Mouse (Mus musculus) forebrain, postnatal 0 days (tissue): Measurements from ENCODE around the gene Lsamp. TPM values are rescaled to one million over a fixed set of nuclear protein-coding genes. Genes with fewer than 3 reads are reported as not detected.

Experiments
- ATAC-seq: fragments of 200-750 bp; cut with Nextera tagmentation; 2 replicates; pipeline ENCODE4 v1.8.0; 2017; ENCODE audit warnings: mild to moderate bottlenecking, moderate library complexity
- DNase-seq: peaks from one replicate; pipeline ENCODE4 v3.0.0-alpha.2; 2015
- H3K27ac ChIP-seq: fragments of 300-500 bp; sonication (generic); 2 replicates; pipeline ENCODE4 v1.5.1; 2014; ENCODE audit warnings: low read depth, mild to moderate bottlenecking, antibody characterized with exemption, low read length, moderate library complexity, mixed read lengths
- H3K27me3 ChIP-seq: fragments of 300-500 bp; sonication (generic); 2 replicates; pipeline ENCODE4 v1.6.1; 2014; ENCODE audit warnings: mild to moderate bottlenecking, low read length, mixed read lengths; ENCODE audit not compliant: insufficient read depth
- H3K36me3 ChIP-seq: fragments of 300-500 bp; sonication (generic); 2 replicates; pipeline ENCODE4 v1.6.1; 2014; ENCODE audit warnings: mild to moderate bottlenecking, moderate library complexity; ENCODE audit not compliant: insufficient read depth
- H3K4me1 ChIP-seq: fragments of 300-500 bp; sonication (generic); 2 replicates; pipeline ENCODE4 v1.6.1; 2014; ENCODE audit warnings: antibody characterized with exemption; ENCODE audit not compliant: insufficient read depth
- H3K4me2 ChIP-seq: fragments of 300-500 bp; sonication (generic); 2 replicates; pipeline ENCODE4 v1.6.1; 2014; ENCODE audit warnings: low read depth, mild to moderate bottlenecking, moderate library complexity
- H3K4me3 ChIP-seq: fragments of 300-500 bp; sonication (generic); 2 replicates; pipeline ENCODE4 v1.5.1; 2014; ENCODE audit warnings: low read depth, low read length, mixed read lengths
- H3K9ac ChIP-seq: fragments of 300-500 bp; sonication (generic); 2 replicates; pipeline ENCODE4 v1.6.1; 2014; ENCODE audit warnings: mild to moderate bottlenecking
- H3K9me3 ChIP-seq: fragments of 300-500 bp; sonication (generic); 2 replicates; pipeline ENCODE4 v1.6.1; 2016; ENCODE audit warnings: low read length
- CTCF ChIP-seq: sonication (generic); IDR thresholded peaks from 2 replicates; pipeline ENCODE4 v1.5.1; 2016; ENCODE audit warnings: antibody characterized with exemption, control low read depth, low read depth
- WGBS: fragments of 180-500 bp; shearing (Covaris S2); extraction: QIAGEN DNeasy Blood & Tissue Kit; methylation state at CpG from one replicate; pipeline ENCODE4 v1.1.7; 2014; 5-methylcytosine and 5-hydroxymethylcytosine counted together
- polyA plus RNA-seq: library from polyadenylated mRNA; unstranded; fragments of >200 nt; fragmentation: Nextera tagmentation; extraction: Ambion mirVana; gene quantifications from 2 replicates; pipeline ENCODE4 v1.2.1, GENCODE M21; 2015
- total RNA-seq: library from RNA; depleted of rRNA; stranded (reverse); fragments of >200 nt; gene quantifications from 2 replicates; pipeline ENCODE4 v1.2.3, GENCODE M21; 2014

The Lsamp gene
- total and polyA plus RNA-seq, 2 experiments from 2014 or later = 74.0 to 157 TPM

DNA sequence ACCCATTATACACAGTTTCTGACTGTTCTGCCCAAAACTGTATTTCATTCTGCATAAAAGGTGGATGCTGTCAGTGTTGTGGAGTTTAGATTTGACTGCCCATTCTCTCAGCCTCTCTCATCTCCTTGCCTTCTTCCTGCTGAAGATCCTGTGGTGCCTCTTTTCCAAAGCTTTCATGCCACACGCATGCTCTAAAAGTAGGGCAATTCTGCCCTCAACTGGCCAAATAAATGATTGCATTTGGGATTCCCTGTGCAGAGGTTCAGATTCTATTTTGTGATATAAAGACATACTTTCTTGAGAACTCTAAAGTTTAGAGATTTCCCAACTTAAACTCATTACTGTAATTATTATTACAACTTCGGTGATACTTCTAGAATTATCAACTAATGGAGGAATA, 1260.5 kb downstream of the Lsamp start:
- Histone ChIP-seq H3K9ac (no peak overlapping the region), H3K36me3 (no peaks in the 10 kb centered on the region), H3K27ac (no peak overlapping the region), H3K9me3 (no peaks in the 10 kb centered on the region), H3K4me3 (no peak overlapping the region), H3K27me3 (no peaks in the 10 kb centered on the region), H3K4me1 (no peaks in the 10 kb centered on the region), H3K4me2 (no peak overlapping the region)
- WGBS = 6% methylated on average over 2 of the region's 2 CpGs
- peak; percentile 86 for TF ChIP-seq CTCF
- DNase-seq = peak; percentile 91
- ATAC-seq = peak; percentile 88

DNA sequence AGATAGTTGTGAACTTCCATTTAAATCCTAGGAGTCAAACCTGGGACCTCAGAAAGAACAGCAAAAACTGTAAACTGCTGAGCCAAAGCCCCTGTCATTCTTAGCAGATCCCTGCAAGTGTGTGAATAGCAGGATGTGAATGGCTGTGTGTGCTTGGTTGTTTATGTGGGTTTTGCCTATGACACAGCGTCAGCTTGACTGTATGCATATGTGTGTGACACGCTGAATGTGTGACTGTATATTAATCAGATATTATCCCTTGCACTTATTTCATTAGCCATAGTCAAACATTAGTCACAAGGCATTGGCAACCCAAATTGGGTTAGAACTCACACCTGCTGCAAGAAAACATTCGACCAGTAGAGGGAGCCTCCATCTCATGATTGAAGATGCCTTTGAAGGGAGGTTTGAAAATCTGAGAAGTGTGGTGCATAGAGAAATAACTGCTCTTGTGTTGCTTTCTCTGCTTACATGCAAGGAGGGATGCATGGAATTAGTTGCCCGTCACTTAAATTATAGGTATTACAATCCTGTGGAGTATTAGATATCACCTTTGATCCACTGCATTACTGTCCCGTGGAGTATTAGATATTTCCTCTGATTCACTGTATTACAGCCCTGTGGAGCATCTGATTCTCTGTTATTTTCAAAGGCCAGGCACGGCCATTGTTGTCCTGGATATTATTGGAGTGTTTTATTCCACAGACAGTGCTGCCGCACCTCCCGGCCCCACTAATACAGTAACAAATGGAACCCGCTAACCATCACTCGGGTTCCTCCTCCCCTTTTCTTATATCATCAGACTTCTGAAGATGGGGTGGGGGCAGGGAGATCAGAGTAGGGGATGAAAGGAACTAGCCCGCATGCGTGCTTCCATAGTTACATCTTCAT, 1274.2 kb downstream of the Lsamp start:
- Histone ChIP-seq H3K9ac (no peak overlapping the region), H3K36me3 (no peaks in the 10 kb centered on the region), H3K27me3 (no peaks in the 10 kb centered on the region), H3K9me3 (no peaks in the 10 kb centered on the region), H3K27ac (no peak overlapping the region), H3K4me1 (no peaks in the 10 kb centered on the region), H3K4me2 (no peak overlapping the region), H3K4me3 (no peak overlapping the region)
- peak; percentile 87 for ATAC-seq
- WGBS = 44% methylated on average over 12 of the region's 12 CpGs
- peak; percentile 96 for TF ChIP-seq CTCF
- DNase-seq = peak; percentile 92

GRCm38 (mm10) chr16:41275999-41276671, 1292.0 kb downstream of the Lsamp start:
- H3K27me3 ChIP-seq = no peaks in the 10 kb centered on the region
- no peak overlapping the region for H3K4me2 ChIP-seq
- H3K4me1 ChIP-seq = no peaks in the 10 kb centered on the region
- ATAC-seq = no peak
- H3K27ac ChIP-seq = no peak overlapping the region
- DNase-seq = no peak
- no peak for TF ChIP-seq CTCF
- 58% methylated on average over 2 of the region's 2 CpGs for WGBS
- H3K4me3 ChIP-seq = no peak overlapping the region
- H3K36me3 ChIP-seq = no peaks in the 10 kb centered on the region
- no peak overlapping the region for H3K9ac ChIP-seq
- H3K9me3 ChIP-seq = no peaks in the 10 kb centered on the region

DNA sequence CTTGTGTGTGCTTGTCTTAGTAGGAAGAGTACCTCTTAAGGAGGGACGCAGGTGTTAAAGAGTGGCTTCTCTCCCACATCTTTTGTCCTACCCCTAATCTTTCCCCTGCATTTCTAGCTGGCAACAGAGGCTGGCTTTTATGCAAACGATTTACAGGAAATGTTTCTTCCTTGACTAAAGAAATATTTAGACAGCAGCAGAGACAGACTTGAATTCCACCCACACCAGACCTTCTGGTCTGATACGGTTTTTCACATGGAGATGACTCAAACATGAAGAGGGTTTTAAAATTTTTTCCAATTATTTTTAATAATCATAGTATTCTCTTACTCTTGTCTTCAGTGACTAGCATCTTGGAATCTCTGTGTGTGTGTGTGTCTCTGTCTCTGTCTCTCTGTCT, 1333.8 kb downstream of the Lsamp start:
- TF ChIP-seq CTCF = no peak
- WGBS = 48% methylated on average over 3 of the region's 3 CpGs
- 0 out of 2 replicates have a peak, but pooled peaks cover 3% of the 10 kb centered on the region for H3K4me1 ChIP-seq
- no peaks in the 10 kb centered on the region for H3K9me3 ChIP-seq
- peak; percentile 40 for DNase-seq
- H3K4me3 ChIP-seq = no peak overlapping the region
- no peaks in the 10 kb centered on the region for H3K27me3 ChIP-seq
- no peak overlapping the region for H3K4me2 ChIP-seq
- no peak overlapping the region for H3K27ac ChIP-seq
- H3K36me3 ChIP-seq = no peaks in the 10 kb centered on the region
- no peak overlapping the region for H3K9ac ChIP-seq
- ATAC-seq = no peak; the same call in 1 of the 2 replicates

DNA sequence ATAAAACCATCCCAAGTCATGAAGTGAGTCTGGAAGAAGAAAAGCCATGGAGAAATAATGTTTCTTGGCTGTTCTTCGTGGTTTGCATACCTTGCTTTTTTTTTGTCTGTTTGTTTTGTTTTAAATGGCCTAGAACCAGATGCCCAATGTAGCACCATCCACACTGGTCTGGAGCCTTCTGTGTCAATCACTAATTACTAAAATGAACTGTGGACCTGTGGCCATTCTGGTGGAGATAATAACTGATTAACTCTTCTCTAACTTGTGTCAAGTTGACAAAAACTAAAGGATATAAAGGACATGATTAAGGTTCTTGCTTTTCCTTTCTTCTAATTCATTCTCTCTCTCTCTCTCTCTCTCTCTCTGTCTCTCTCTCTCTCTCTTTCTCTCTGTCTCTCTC, 1359.3 kb downstream of the Lsamp start:
- no peak overlapping the region for H3K4me2 ChIP-seq
- no peak for DNase-seq
- H3K4me1 ChIP-seq = no peaks in the 10 kb centered on the region
- 87% methylated on average over 1 of the region's 1 CpGs for WGBS
- H3K36me3 ChIP-seq = no peaks in the 10 kb centered on the region
- no peak for ATAC-seq
- H3K4me3 ChIP-seq = no peak overlapping the region
- no peaks in the 10 kb centered on the region for H3K27me3 ChIP-seq
- H3K9me3 ChIP-seq = no peaks in the 10 kb centered on the region
- TF ChIP-seq CTCF = no peak
- no peak overlapping the region for H3K27ac ChIP-seq
- no peak overlapping the region for H3K9ac ChIP-seq

GRCm38 (mm10) chr16:41365138-41365537, 1381.0 kb downstream of the Lsamp start:
- DNase-seq (no peak), ATAC-seq (no peak)
- Histone ChIP-seq H3K4me3 (no peak overlapping the region), H3K27me3 (no peaks in the 10 kb centered on the region), H3K9ac (no peak overlapping the region), H3K36me3 (no peaks in the 10 kb centered on the region), H3K4me2 (no peak overlapping the region), H3K27ac (no peak overlapping the region), H3K9me3 (no peaks in the 10 kb centered on the region), H3K4me1 (no peaks in the 10 kb centered on the region)
- TF ChIP-seq CTCF = no peak
- 71% methylated on average over 2 of the region's 2 CpGs for WGBS

GRCm38 (mm10) chr16:41383702-41384101, 1399.5 kb downstream of the Lsamp start:
- H3K9ac ChIP-seq = no peak overlapping the region
- H3K4me1 ChIP-seq = no peaks in the 10 kb centered on the region
- H3K27me3 ChIP-seq = no peaks in the 10 kb centered on the region
- H3K4me2 ChIP-seq = no peak overlapping the region
- 76% methylated on average over 3 of the region's 3 CpGs for WGBS
- no peak for ATAC-seq
- H3K4me3 ChIP-seq = no peak overlapping the region
- no peaks in the 10 kb centered on the region for H3K36me3 ChIP-seq
- no peak for DNase-seq
- H3K9me3 ChIP-seq = no peaks in the 10 kb centered on the region
- TF ChIP-seq CTCF = no peak
- H3K27ac ChIP-seq = no peak overlapping the region
